Mouse (Mus musculus) heart, adult 11 months (tissue): ENCODE results near the gene Rcn3.

ENCODE experiments used
- DNase-seq: peaks from one replicate; pipeline ENCODE4 v3.0.0; 2022

Gene Rcn3

DNA sequence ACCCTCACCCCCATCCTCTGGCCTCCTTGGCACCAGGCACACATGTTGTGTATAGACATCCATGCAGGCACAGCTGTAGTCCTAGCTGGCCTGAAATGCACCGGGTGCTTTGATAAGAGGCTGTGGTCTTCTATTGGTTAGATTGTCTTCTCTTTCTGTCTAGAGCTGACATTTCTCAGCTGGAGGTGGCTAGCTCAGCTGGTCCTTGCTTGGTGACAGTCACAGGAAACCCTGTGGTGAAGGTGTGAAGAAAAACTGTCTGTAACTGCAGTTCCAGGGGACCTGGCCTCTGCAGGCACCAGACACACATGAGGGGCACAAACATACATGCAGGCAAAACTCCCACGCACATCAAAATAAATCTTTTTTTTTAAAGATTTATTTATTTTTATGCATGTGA, 22.4 kb downstream of the Rcn3 start:
- no peak for DNase-seq

GRCm38 (mm10) chr7:45068000-45068318, 24.1 kb downstream of the Rcn3 start:
- DNase-seq = peak; percentile 92

- DNase-seq = peak; percentile 82
These were observed 24.6 kb downstream of the Rcn3 start for GRCm38 (mm10) chr7:45067190-45067999.

DNA sequence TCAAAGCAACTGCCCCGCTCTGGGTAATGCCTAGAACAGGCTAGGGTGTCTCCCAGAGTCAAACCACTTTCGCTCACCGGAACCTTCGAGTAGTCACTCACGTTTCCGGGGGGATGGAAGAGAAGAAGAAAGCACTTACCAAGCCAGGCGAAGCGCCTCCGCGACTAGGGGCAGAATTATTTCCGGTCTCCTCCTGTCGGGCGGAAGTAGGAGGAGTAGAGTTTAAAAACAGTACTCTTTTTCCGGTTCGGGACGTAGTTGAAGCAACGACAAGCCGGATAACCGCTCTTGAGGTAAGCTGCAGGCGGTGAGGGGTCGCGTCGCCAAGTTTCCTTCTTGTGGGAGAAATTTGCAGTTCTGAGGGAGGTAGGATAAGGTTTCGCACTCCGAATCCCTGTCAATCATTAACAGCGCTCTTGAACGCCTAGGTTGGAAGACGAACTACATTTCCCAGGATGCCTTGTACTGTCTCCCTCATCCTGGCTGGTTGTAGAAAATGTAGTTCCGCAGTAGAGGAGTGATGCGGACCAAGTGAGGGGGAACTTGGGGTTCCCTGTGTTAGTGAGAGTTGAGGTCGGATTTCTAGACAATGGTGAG, 29.7 kb downstream of the Rcn3 start, which contains the start of the genes Nosip and Prrg2:
Gene Nosip (plus strand): TSS at position 191 of the 597 bp plus-strand sequence.
Gene Prrg2 (minus strand): TSS at position 439 of the 597 bp plus-strand sequence.
- DNase-seq = peak; percentile 99

- peak; percentile 96 for DNase-seq
These were observed 30.4 kb downstream of the Rcn3 start for GRCm38 (mm10) chr7:45061532-45062075.

GRCm38 (mm10) chr7:45060632-45061122, 31.3 kb downstream of the Rcn3 start:
- peak; percentile 91 for DNase-seq

DNA sequence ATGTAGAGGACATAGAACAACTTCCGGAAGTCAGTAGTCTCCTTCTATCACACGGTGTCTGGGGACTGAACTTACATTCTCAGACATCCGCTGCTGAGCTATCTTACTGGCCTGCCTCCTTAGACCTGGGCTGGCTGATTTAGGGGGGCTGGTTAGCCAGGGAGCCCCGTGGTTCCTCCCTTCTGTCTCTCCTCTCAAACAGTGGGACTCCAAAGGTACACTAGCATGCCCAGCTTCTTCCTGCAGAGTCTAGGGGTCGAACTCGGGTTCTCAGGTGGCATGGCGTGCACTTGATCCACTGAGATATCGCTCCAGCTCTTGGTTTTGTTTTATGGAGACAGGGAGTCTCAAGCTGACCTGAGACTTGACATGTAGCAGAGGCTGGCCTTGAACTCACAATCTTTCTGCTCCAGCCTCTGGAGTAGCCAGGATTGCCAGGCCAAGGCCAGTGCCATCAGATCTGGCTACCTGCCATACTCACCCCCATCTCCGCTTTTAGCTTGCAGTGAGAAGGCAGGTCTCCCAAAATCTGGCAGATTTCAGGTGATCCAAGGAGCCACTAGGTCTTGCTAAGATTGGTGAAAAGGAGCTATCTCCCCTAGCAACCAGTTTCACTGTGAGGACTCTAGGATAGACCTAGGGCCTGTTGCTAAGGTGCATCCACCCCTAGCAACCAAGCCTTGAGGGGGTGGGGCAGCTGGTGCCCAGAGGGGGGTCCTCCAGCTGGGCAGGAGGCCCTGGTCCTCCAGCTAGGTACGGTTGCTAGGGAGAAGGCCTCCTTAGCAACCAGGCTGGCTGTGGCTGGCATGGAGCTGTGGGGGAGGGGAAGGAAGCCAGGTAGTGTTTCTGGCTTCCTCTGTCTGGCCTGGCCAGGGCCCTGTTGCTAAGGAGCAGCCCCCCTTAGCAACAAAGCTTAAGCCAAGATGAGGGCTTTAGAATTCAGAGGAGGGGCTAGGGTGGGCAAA, 33.1 kb downstream of the Rcn3 start:
- peak; percentile 88 for DNase-seq

GRCm38 (mm10) chr7:45056972-45057348, 35.1 kb downstream of the Rcn3 start:
- peak; percentile 85 for DNase-seq

DNA sequence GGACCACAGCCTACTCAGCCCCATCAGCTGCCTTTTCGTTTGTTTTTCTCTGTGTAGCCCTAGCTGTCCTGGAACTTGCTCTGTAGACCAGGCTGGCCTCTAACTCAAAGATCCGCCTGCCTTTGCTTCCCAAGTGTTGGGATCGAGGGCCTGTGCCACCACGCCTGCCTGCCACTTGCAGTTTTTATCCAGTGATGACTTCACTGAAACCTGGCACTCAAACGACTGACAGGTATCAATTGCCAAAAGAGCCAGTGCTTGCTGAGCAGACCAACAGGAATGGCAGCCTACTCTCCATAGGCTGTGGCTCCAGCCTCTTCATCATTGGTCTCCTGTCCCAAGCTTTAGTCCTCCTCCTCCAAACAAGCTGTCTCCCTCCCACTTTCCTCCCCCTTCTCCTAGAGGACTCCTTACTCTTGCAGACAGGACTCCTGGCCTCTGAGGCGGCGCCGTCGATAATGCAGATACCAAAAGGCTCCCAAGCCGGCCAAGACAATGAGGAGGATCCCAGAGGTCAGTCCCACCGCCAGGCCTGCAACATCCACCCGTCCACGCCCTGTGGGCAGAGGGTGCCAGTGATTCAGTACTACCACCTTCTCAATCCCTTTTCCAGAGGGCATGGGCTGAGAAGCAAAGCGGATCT, 35.6 kb downstream of the Rcn3 start:
- peak; percentile 91 for DNase-seq

GRCm38 (mm10) chr7:45053931-45054510, 38.0 kb downstream of the Rcn3 start:
- peak; percentile 100 for DNase-seq

DNA sequence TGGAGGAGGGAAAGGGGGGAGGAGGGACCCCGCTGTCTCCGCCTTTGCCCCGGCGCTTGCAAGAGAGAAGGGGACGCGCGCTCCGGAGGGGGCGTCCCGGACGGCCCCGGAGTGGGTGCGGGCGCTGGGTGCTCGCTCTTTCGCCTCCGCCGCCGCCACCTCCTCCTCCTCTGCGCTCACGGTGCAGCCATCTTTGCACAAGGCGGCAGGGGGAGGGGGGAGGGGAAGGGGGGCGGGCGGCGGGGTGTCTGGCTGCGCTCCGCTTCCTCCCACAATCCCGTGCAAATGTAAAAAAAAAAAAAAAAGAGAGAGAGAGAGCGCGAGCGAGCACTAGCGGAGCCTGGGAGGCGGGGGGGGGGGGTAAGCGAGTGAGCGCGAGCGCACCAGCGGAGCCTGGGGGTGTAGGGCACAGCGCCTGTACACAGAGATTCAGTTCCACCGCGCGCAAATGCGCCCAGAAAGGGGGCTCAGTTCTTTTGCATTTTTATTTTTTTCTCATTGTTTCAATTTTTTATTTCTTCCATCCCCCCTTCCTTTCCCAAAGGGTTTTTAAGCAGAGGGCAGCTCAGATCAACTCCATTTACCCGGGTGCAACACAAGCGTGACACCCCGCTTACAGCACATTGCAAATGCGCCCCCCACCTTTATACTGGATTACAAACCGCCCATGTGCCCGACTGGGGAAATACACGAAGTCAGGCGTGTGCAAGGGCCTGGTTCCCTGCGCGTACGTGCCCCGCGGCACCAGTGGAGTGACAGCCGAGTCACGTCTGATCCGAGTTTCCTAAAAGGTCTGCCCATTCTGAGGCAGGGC, 38.7 kb downstream of the Rcn3 start:
- peak; percentile 99 for DNase-seq

DNA sequence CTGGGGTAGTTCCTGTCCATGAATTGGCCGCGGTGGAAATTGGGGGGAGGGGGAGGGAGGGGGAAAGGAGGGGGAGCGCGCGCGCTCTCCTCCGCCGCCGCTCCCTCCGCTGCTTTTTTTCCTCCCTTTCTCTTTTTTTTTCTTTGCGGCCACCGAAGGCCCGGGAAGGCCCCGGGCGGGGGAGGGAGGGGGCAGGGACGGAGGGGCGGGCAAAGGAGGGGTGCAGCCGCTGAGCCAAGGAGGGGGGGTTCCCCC, 39.2 kb downstream of the Rcn3 start, which contains the start of gene Prr12:
Gene Prr12 (minus strand): TSS at position 20 of the 255 bp plus-strand sequence.
- no peak for DNase-seq

- peak; percentile 97 for DNase-seq
These were observed 39.7 kb downstream of the Rcn3 start for GRCm38 (mm10) chr7:45052181-45052861.

DNA sequence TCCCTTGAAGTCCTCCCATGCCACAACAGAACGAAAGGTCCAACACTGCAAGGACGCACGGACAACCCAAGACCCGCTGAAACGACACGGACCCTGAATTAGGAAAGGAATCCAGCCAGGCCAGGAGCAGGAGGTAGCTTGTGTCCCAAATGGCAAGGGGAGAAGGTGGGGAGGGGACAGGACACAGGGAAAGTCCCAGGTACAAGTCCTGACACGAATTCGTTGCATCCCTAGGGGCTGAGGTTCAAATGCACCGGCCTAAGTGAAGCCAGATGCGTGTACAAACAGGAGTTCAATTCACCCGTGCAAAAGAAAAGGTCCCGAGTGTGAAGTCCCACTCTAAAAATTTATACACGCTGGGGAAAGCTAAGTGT, 40.4 kb downstream of the Rcn3 start:
- peak; percentile 94 for DNase-seq

- DNase-seq = peak; percentile 99
These were observed 40.9 kb downstream of the Rcn3 start for GRCm38 (mm10) chr7:45050945-45051600.

GRCm38 (mm10) chr7:45048923-45049657, 42.9 kb downstream of the Rcn3 start:
- DNase-seq = peak; percentile 96

GRCm38 (mm10) chr7:45048001-45048890, 43.8 kb downstream of the Rcn3 start:
- DNase-seq = peak; percentile 94

DNA sequence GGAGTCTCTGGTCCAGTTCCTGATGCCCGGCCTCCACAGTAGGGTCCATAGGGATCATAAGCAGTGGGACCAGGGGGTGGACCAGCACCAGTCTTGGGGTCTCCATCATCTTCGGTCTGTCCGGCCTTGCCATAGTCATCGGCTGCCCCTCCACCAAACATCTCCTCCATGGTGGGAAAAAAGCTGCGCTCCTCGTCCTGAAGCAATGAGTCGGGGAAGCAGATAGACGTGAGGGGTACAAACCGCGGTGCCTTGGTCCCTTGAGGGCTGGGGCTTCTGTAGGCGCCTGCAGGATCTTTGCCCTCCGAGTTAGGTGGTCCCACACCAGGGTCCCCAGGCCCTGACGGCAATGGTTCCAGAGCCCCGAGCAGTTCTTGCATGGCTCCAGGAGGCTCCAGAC, 44.5 kb downstream of the Rcn3 start:
- peak; percentile 92 for DNase-seq
